Mouse (Mus musculus): ENCODE results near the gene Tmcc3.
"Not testable (repeated sequence)": the region's sequence is repeated elsewhere in the genome, so short reads cannot be mapped to it uniquely, and the experiment has no call there.

Tmcc3 gene

GRCm38 (mm10) chr10:94595705-94596104 lies 284.0 kb downstream of the Tmcc3 start:
- no peak for DNase-seq

- DNase-seq: not testable (repeated sequence)
These were observed 288.1 kb downstream of the Tmcc3 start for GRCm38 (mm10) chr10:94599846-94600245.

GRCm38 (mm10) chr10:94601034-94601433 lies 289.3 kb downstream of the Tmcc3 start:
- no peak for DNase-seq

- no peak for DNase-seq
These were observed 293.7 kb downstream of the Tmcc3 start for GRCm38 (mm10) chr10:94605491-94605890.

- DNase-seq: peak; percentile 64 to 78
These were observed 297.6 kb downstream of the Tmcc3 start for GRCm38 (mm10) chr10:94609309-94609777.

- no peak for DNase-seq
These were observed 299.6 kb downstream of the Tmcc3 start for GRCm38 (mm10) chr10:94611228-94611968.

- DNase-seq: no peak
These were observed 300.3 kb downstream of the Tmcc3 start for GRCm38 (mm10) chr10:94611969-94612440.

- DNase-seq: no peak
These were observed 307.8 kb downstream of the Tmcc3 start for GRCm38 (mm10) chr10:94619586-94619985.

- no peak for DNase-seq
These were observed 308.8 kb downstream of the Tmcc3 start for GRCm38 (mm10) chr10:94620561-94620960.

- peak; percentile 16 to 23 for DNase-seq
These were observed 309.9 kb downstream of the Tmcc3 start for GRCm38 (mm10) chr10:94621420-94622225.

- no peak for DNase-seq
These were observed 310.5 kb downstream of the Tmcc3 start for GRCm38 (mm10) chr10:94622281-94622680.

- no peak for DNase-seq
These were observed 311.1 kb downstream of the Tmcc3 start for GRCm38 (mm10) chr10:94622828-94623227.

- DNase-seq: peak; percentile 82 to 84
These were observed 311.9 kb downstream of the Tmcc3 start for GRCm38 (mm10) chr10:94623617-94624016.

- no peak for DNase-seq
These were observed 313.3 kb downstream of the Tmcc3 start for GRCm38 (mm10) chr10:94625036-94625435.

GRCm38 (mm10) chr10:94625606-94626005 lies 313.9 kb downstream of the Tmcc3 start:
- no peak for DNase-seq

- DNase-seq: no peak
These were observed 319.1 kb downstream of the Tmcc3 start for GRCm38 (mm10) chr10:94630771-94631280.

GRCm38 (mm10) chr10:94631541-94632113 lies 319.9 kb downstream of the Tmcc3 start:
- no peak for DNase-seq

GRCm38 (mm10) chr10:94632245-94632644 lies 320.5 kb downstream of the Tmcc3 start:
- DNase-seq: no peak

- no peak for DNase-seq
These were observed 326.9 kb downstream of the Tmcc3 start for GRCm38 (mm10) chr10:94638599-94638998.

GRCm38 (mm10) chr10:94639281-94639680 lies 327.5 kb downstream of the Tmcc3 start:
- DNase-seq: no peak

- DNase-seq: no peak
These were observed 328.3 kb downstream of the Tmcc3 start for GRCm38 (mm10) chr10:94640067-94640466.
